10 mouse cellular contexts compared by ENCODE assay signal in genomic region chr11:83882552-83882951, GRCm38 (mm10). TPM values are rescaled to one million over a fixed set of nuclear protein-coding genes. Genes with fewer than 3 reads are reported as not detected.
A peak's percentile ranks its signal among the peaks of the same experiment; 100 is the strongest.
DNase-seq lines count a peak whose midpoint lies in the region; ATAC-seq and TF ChIP-seq lines count a peak whose summit lies in the region.
"Had no signal": no experiment of that assay in that cellular context is flagged by ENCODE, and none has a peak within 500 bp of the region (broad histone marks: within the 10 kb centered on the region; RNA-seq: fewer than 3 reads in every experiment).

No protein-coding gene starts in this region.

- TF ChIP-seq EP300 in CH12.LX (IDR thresholded peaks at IDR 0.05; ENCODE audit: low read length) = no peak
- no peak for TF ChIP-seq EP300 in liver, postnatal 0 days (IDR thresholded peaks at IDR 0.05; ENCODE audit: low read depth)

- no peak for TF ChIP-seq RAD21 in CH12.LX (IDR thresholded peaks at IDR 0.05; ENCODE audit: low read depth, low read length)

- in situ Hi-C loops in CH12.LX (cut with MboI; ENCODE audit: low pct_ligation_motif_present, low pct_unique_long_range_greater_than_20kb, low sequenced_read_pairs) = no loop called here

- H3K4me1 ChIP-seq in hindbrain, embryonic 10.5 days (replicated peaks) = peaks cover 4% of the 10 kb centered on the region; the same call in 1 of the 2 replicates
- peaks cover 3% of the 10 kb centered on the region; the same call in 1 of the 2 replicates for H3K4me1 ChIP-seq in hindbrain, embryonic 12.5 days
- H3K4me1 ChIP-seq in CH12.LX (ENCODE audit: control insufficient read depth in 1 of 2, insufficient read depth in 2 of 2) = peaks cover 18 to 41% of the 10 kb centered on the region in 2 experiments
- peaks cover 29% of the 10 kb centered on the region for H3K4me1 ChIP-seq in liver, postnatal 0 days (ENCODE audit: insufficient read depth)
- no peaks in the 10 kb centered on the region for H3K4me1 ChIP-seq in kidney, embryonic 16.5 days (ENCODE audit: insufficient read depth, low read length)
- H3K4me1 ChIP-seq: hindbrain, embryonic 15.5 days had no signal

- no peaks in the 10 kb centered on the region for H3K9me3 ChIP-seq in hindbrain, embryonic 10.5 days
- no peaks in the 10 kb centered on the region for H3K9me3 ChIP-seq in hindbrain, embryonic 12.5 days (replicated peaks)
- no peaks in the 10 kb centered on the region for H3K9me3 ChIP-seq in CH12.LX (replicated peaks; ENCODE audit: low read length)
- H3K9me3 ChIP-seq in liver, postnatal 0 days (ENCODE audit: low read length) = no peaks in the 10 kb centered on the region
- no peaks in the 10 kb centered on the region for H3K9me3 ChIP-seq in kidney, embryonic 16.5 days (ENCODE audit: low read length)
- H3K9me3 ChIP-seq: hindbrain, embryonic 15.5 days; megakaryocyte, embryonic 14.5 days had no signal

- no peak overlapping the region for H3K4me2 ChIP-seq in hindbrain, embryonic 12.5 days (replicated peaks)
- H3K4me2 ChIP-seq in CH12.LX (ENCODE audit: insufficient read depth, low read depth, poor library complexity, severe bottlenecking) = peak overlapping the region; percentile 52
- H3K4me2 ChIP-seq in liver, postnatal 0 days (ENCODE audit: low read depth, low read length) = no peak overlapping the region
- no peak overlapping the region for H3K4me2 ChIP-seq in kidney, embryonic 16.5 days (replicated peaks; ENCODE audit: low read depth, low read length)
- H3K4me2 ChIP-seq: hindbrain, embryonic 15.5 days had no signal

- H3K36me3 ChIP-seq in hindbrain, embryonic 10.5 days = no peaks in the 10 kb centered on the region
- no peaks in the 10 kb centered on the region for H3K36me3 ChIP-seq in hindbrain, embryonic 12.5 days
- H3K36me3 ChIP-seq in CH12.LX (replicated peaks in 1 of 2; ENCODE audit: control insufficient read depth in 1 of 2, insufficient read depth in 1 of 2, low read length in 1 of 2) = peaks cover 0 to 12% of the 10 kb centered on the region in 2 experiments
- no peaks in the 10 kb centered on the region; the same call in 1 of the 2 replicates for H3K36me3 ChIP-seq in liver, postnatal 0 days (replicated peaks; ENCODE audit: insufficient read depth, low read length)
- peaks cover 12% of the 10 kb centered on the region; the same call in 1 of the 2 replicates for H3K36me3 ChIP-seq in kidney, embryonic 16.5 days (ENCODE audit: insufficient read depth, low read length)
- H3K36me3 ChIP-seq: hindbrain, embryonic 15.5 days had no signal

- 58% methylated on average over 6 of the region's 6 CpGs for WGBS in hindbrain, embryonic 10.5 days
- 50% methylated on average over 6 of the region's 6 CpGs for WGBS in hindbrain, embryonic 12.5 days
- 17% methylated on average over 6 of the region's 6 CpGs for WGBS in liver, postnatal 0 days (ENCODE audit: insufficient replicate concordance)
- WGBS in kidney, embryonic 16.5 days = 31% methylated on average over 6 of the region's 6 CpGs

- no peak for TF ChIP-seq POLR2A in CH12.LX (IDR thresholded peaks at IDR 0.05; ENCODE audit: low read depth, low read length)
- no peak for TF ChIP-seq POLR2A in brain, embryonic 14.5 days (IDR thresholded peaks at IDR 0.05; ENCODE audit: borderline replicate concordance, extremely low read depth, insufficient read depth, insufficient read length, poor library complexity, severe bottlenecking)

- no peaks in the 10 kb centered on the region for H3K79me2 ChIP-seq in CH12.LX (replicated peaks; ENCODE audit: control insufficient read depth, extremely low read depth, insufficient read depth, poor library complexity, severe bottlenecking)

- H3K27me3 ChIP-seq in hindbrain, embryonic 10.5 days (ENCODE audit: insufficient read depth, poor library complexity, severe bottlenecking) = no peaks in the 10 kb centered on the region; the same call in 1 of the 2 replicates
- H3K27me3 ChIP-seq in hindbrain, embryonic 12.5 days = no peaks in the 10 kb centered on the region
- no peaks in the 10 kb centered on the region for H3K27me3 ChIP-seq in CH12.LX (replicated peaks)
- no peaks in the 10 kb centered on the region for H3K27me3 ChIP-seq in liver, postnatal 0 days (ENCODE audit: insufficient read depth, low read length)
- H3K27me3 ChIP-seq in kidney, embryonic 16.5 days (ENCODE audit: insufficient read depth, low read length) = no peaks in the 10 kb centered on the region
- H3K27me3 ChIP-seq: hindbrain, embryonic 15.5 days had no signal

- peak; percentile 10 for DNase-seq in hindbrain, embryonic 10.5 days (ENCODE audit: low spot score)
- DNase-seq in CH12.LX (ENCODE audit: extremely low read depth) = peak; percentile 83
- DNase-seq in brain, embryonic 14.5 days (ENCODE audit: low read depth) = peak; percentile 59
- DNase-seq in liver, postnatal 0 days = peak; percentile 27
- no peak for DNase-seq in cerebellum, postnatal 25 days

- H3K4me3 ChIP-seq in hindbrain, embryonic 10.5 days = no peak overlapping the region
- H3K4me3 ChIP-seq in hindbrain, embryonic 12.5 days = no peak overlapping the region
- no peak overlapping the region for H3K4me3 ChIP-seq in CH12.LX (replicated peaks in 1 of 3; ENCODE audit: low read depth in 2 of 3, low read length in 2 of 3, poor library complexity in 1 of 3)
- H3K4me3 ChIP-seq in liver, postnatal 0 days (ENCODE audit: low read depth, low read length) = no peak overlapping the region
- H3K4me3 ChIP-seq in kidney, embryonic 16.5 days (ENCODE audit: low read length) = no peak overlapping the region
- H3K4me3 ChIP-seq: hindbrain, embryonic 15.5 days; megakaryocyte, embryonic 14.5 days had no signal

- no peak for ATAC-seq in hindbrain, embryonic 12.5 days (ENCODE audit: low FRiP score)
- ATAC-seq in liver, postnatal 0 days = no peak
- no peak for ATAC-seq in megakaryocyte, adult 5-6 weeks (ENCODE audit: poor library complexity, severe bottlenecking)
- ATAC-seq in kidney, embryonic 16.5 days (ENCODE audit: low FRiP score, low TSS enrichment) = no peak

- dilution Hi-C loops in CH12.LX (cut with MboI; ENCODE audit: extremely low pct_ligation_motif_present, extremely low pct_unique_long_range_greater_than_20kb, low sequenced_read_pairs) = no loop called here

- TF ChIP-seq CTCF in CH12.LX (conservative IDR thresholded peaks at IDR 0.05 in 1 of 2, IDR thresholded peaks at IDR 0.05 in 1 of 2; ENCODE audit: low read depth in 2 of 2, low read length in 2 of 2) = no peak
- TF ChIP-seq CTCF in brain, embryonic 14.5 days (IDR thresholded peaks at IDR 0.05; ENCODE audit: borderline replicate concordance, extremely low read depth, insufficient read depth, insufficient read length) = no peak
- TF ChIP-seq CTCF in liver, postnatal 0 days (IDR thresholded peaks at IDR 0.05; ENCODE audit: low read depth) = no peak

- no peak overlapping the region for H3K9ac ChIP-seq in hindbrain, embryonic 12.5 days
- no peak overlapping the region for H3K9ac ChIP-seq in CH12.LX (ENCODE audit: insufficient read depth, low read depth)
- no peak overlapping the region for H3K9ac ChIP-seq in liver, postnatal 0 days (replicated peaks)
- no peak overlapping the region for H3K9ac ChIP-seq in kidney, embryonic 16.5 days (replicated peaks; ENCODE audit: low read length)
- H3K9ac ChIP-seq: hindbrain, embryonic 15.5 days had no signal

- H3K27ac ChIP-seq in hindbrain, embryonic 10.5 days = no peak overlapping the region
- no peak overlapping the region for H3K27ac ChIP-seq in hindbrain, embryonic 12.5 days
- no peak overlapping the region for H3K27ac ChIP-seq in CH12.LX (ENCODE audit: insufficient read depth, low read depth)
- peak overlapping the region; percentile 68 for H3K27ac ChIP-seq in liver, postnatal 0 days (ENCODE audit: low read depth)
- no peak overlapping the region for H3K27ac ChIP-seq in kidney, embryonic 16.5 days (ENCODE audit: low read length)
- H3K27ac ChIP-seq: hindbrain, embryonic 15.5 days had no signal

TF ChIP-seq in CH12.LX, 34 proteins besides CTCF, POLR2A, EP300 and RAD21:
- TF ChIP-seq JUN (IDR thresholded peaks at IDR 0.05; ENCODE audit: insufficient read depth, low read depth, low read length) (peak; percentile 88), ETS1 (conservative IDR thresholded peaks at IDR 0.05; ENCODE audit: low read depth, low read length) (peak; percentile 59; the same call in 1 of the 2 replicates), PAX5 (IDR thresholded peaks at IDR 0.05; ENCODE audit: low read length) (no peak), MAZ (IDR thresholded peaks at IDR 0.05; ENCODE audit: low read depth, low read length) (no peak), MXI1 (IDR thresholded peaks at IDR 0.05; ENCODE audit: low read depth, low read length) (peak; percentile 75; the same call in 1 of the 2 replicates), JUND (conservative IDR thresholded peaks at IDR 0.05; ENCODE audit: low read depth, low read length) (0 out of 2 replicates have a peak, but pooled peaks have one; percentile 68)

RNA-seq across cellular contexts. Expression of gene Hnf1b, which starts 32.7 kb away (rescaled TPM):
- polyA plus RNA-seq in hindbrain, embryonic 10.5 days (2016; fragmentation: Nextera tagmentation; extraction: Ambion mirVana) = not detected in 2 replicates
- 0.09 TPM in 1 of 2 replicates, not detected in the other for polyA plus RNA-seq in hindbrain, embryonic 12.5 days (2016; fragmentation: Nextera tagmentation; extraction: Ambion mirVana)
- total RNA-seq in CH12.LX (2012; rRNA removed) (0.25 and 0.42 TPM in 2 replicates), CH12.LX (2014; rRNA removed) (0.11 TPM in 1 of 2 replicates, not detected in the other)
- polyA plus RNA-seq in CH12.LX (2012; ENCODE audit: insufficient read length, low read depth) = 3.0 and 3.2 TPM in 2 replicates
- 0.13 and 0.19 TPM in 2 replicates for polyA plus RNA-seq in brain, embryonic 14.5 days (2012; rRNA removed)
- polyA plus RNA-seq in liver, postnatal 0 days (2015; fragmentation: Nextera tagmentation; extraction: Ambion mirVana) = 4.9 and 5.4 TPM in 2 replicates
- total RNA-seq in megakaryocyte, adult 5-6 weeks (2015) = not detected in 2 replicates
- not detected in 2 replicates for total RNA-seq in megakaryocyte, adult 5-6 weeks (2017)
- 90.9 and 104 TPM in 2 replicates for polyA plus RNA-seq in kidney, embryonic 16.5 days (2015; fragmentation: Nextera tagmentation; extraction: Ambion mirVana)

RNA-seq across cellular contexts. Expression of gene Ddx52, which starts 59.3 kb away (rescaled TPM):
- polyA plus RNA-seq in hindbrain, embryonic 10.5 days (2016; fragmentation: Nextera tagmentation; extraction: Ambion mirVana) = 32.3 and 40.2 TPM in 2 replicates
- polyA plus RNA-seq in hindbrain, embryonic 12.5 days (2016; fragmentation: Nextera tagmentation; extraction: Ambion mirVana) = 33.8 and 34.0 TPM in 2 replicates
- total RNA-seq in CH12.LX (2012; rRNA removed) (54.2 and 64.5 TPM in 2 replicates), CH12.LX (2014; rRNA removed) (104 and 132 TPM in 2 replicates)
- 93.7 and 102 TPM in 2 replicates for polyA plus RNA-seq in CH12.LX (2012; ENCODE audit: insufficient read length, low read depth)
- 18.2 and 19.0 TPM in 2 replicates for polyA plus RNA-seq in brain, embryonic 14.5 days (2012; rRNA removed)
- polyA plus RNA-seq in liver, postnatal 0 days (2015; fragmentation: Nextera tagmentation; extraction: Ambion mirVana) = 11.3 and 12.5 TPM in 2 replicates
- total RNA-seq in megakaryocyte, adult 5-6 weeks (2015) = 28.1 and 30.5 TPM in 2 replicates
- 53.3 and 62.9 TPM in 2 replicates for total RNA-seq in megakaryocyte, adult 5-6 weeks (2017)
- polyA plus RNA-seq in kidney, embryonic 16.5 days (2015; fragmentation: Nextera tagmentation; extraction: Ambion mirVana) = 35.4 and 39.0 TPM in 2 replicates

Comparison
In these comparisons a context has a peak if more than half of its experiments do, and no peak if none do; other contexts are left out.
1. DNase-seq: peak in hindbrain, embryonic 10.5 days (single experiment), CH12.LX (single experiment), brain, embryonic 14.5 days (single experiment) and liver, postnatal 0 days (single experiment); none in cerebellum, postnatal 25 days (0 of 2).
2. RNA of gene Hnf1b, which starts 32.7 kb away (polyA plus RNA-seq): 90.9 to 104 TPM in kidney, embryonic 16.5 days; 4.9 to 5.4 TPM in liver, postnatal 0 days, 3.0 to 3.2 TPM in CH12.LX, 0.13 to 0.19 TPM in brain, embryonic 14.5 days, 0.09 TPM in hindbrain, embryonic 12.5 days and not detected in hindbrain, embryonic 10.5 days; every median in the first group is over 10 times any median in the second.